Mouse (Mus musculus): Measurements from ENCODE around the gene Dtx3l.
A peak's percentile ranks its signal among the peaks of the same experiment; 100 is the strongest.
"Not testable (repeated sequence)": the region's sequence is repeated elsewhere in the genome, so short reads cannot be mapped to it uniquely, and the experiment has no call there.

The Dtx3l gene

DNA sequence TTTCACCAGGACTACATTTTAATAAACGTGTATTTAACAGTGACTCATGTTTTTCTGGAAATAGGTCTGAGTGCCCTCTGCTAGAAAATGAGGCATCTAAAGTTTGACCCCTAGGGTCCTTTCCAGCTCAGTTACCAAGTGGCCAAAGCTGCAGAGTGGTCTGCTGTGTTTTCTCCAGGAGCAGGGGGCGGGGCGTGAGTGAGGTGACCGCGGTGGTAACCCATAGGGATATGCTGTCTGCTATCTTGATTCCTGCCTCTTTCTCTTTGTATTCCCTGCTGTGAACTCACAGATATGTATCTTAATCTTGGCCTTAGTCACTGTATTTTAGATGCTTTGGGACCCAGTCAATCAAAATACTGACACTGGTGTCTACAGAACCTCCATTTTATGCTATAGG lies 14.6 kb downstream of the Dtx3l start:
- DNase-seq (ENCODE audit: low spot score) = no peak

DNA sequence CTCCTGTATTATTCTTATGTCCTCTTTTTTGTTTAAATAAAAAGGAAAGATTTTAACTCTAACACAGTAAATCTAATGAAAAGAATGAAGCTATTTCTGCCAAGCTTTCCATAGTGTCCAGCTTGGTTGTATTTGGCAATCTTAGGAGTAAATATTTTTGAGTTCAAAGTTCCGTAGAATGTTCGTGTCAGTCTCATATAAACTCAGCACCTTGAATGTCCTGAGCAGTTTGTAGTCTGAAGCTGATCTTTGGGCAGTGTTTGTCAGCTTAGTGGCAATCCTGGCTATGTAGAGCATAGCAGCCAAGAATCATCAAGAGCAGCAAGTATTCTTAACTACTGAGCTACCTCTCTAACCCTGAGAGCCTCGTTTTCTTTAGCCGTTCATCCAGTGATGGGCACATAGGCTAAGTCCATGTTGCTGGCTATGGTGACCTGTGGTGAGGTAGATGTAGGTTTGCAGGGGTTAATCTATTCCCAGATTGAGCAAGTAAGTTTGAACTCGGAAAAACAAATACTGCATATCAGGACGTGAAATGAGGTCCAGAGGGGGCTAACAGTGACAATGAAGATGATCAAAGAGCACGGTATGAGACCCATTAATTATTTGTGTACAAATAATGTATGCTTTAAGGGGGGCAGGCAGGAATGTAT lies 15.3 kb downstream of the Dtx3l start:
- no peak for DNase-seq (ENCODE audit: low spot score)

DNA sequence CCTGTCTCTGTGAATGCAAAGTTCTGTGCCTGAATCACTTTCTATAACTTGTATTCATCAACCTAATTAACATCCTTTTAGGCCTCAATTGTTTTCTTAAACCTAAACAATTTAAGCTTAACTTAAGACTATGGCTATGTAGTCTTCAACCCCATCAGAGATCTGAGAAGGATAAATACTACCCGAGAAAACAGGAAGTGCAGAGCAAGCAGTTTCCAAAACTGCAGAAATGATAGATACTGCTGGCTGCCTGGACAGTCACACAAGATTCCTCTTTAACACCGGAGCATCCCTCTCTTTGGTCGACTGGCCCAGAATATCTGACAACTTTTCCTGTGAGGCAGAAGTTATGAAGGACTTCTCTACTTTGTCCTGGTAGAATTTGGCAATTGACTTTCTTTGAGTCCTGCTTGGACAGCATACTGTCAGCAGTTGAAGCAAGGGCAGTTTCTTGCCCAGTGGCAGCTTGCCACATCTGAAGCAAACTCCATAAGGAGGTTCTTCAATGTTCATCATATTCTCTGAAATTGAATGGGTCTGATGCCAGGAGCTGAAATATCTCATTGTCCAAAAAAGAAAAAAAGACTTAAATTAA lies 16.6 kb downstream of the Dtx3l start:
- DNase-seq (ENCODE audit: low spot score) = no peak

DNA sequence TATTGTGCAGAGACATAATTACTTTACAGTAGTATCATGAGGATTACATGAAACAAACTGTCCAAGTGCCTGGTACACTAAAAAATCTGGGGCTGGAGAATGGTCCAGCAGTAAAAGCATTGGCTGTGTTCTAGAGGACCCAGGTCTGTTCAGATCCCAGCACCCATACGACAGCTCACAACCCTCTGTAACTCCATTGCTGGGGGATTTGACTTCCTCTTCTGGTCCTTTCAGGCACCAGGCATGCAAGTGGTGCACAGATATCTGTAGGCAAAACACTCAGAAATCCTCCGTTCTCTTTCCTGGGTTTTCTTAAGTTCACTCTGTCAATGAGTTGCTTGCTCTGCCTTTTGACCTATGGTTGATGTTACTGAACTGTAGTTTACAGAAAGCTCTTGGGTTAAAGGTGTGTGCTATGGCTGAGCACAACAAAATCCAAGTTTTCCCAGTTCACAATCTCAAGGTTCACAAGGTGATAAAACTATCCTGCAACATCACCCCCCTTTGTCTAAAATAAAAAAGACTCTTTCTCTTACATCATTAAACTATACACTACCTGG lies 17.2 kb downstream of the Dtx3l start:
- no peak for DNase-seq (ENCODE audit: low spot score)

DNA sequence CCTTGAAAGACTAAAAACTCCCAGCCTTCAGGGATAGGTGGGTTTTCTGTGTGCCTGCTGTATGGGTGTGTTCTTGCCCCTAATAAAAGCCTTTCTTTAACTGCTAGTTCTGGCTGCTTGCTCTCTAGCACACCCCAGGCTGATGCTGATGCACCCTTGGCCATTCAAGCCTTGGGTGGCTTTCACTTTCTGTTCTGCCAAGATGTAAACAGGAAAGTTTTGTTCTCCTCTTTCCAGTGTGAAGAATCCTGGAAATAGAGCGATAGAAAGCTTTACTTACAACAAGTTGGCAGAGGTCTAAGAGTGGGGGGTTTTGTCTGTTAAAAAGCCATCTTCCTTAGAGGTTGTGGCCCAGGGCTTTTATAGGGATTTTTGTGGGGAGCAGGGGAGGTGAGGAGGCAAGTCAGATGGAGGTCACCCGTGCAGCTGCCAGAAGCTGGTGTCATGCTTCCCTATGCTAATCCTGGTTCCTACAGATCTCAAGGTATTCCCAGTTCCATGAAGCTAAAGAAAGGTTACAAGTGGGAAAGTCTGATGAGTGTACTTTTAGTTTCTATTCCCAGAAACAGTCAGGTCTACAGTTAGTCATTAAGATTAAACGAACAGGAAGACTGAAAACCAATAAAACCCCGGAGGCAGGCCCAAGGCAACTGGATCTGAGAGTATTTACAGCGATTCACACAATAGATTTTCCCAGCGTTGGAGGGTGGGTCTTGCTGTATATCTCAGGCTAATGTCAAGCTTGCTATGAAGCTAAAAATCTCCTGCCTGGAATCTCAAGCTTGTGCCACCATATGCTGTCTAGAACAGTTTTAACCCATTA lies 20.0 kb downstream of the Dtx3l start:
- DNase-seq (ENCODE audit: low spot score) = peak; percentile 28

DNA sequence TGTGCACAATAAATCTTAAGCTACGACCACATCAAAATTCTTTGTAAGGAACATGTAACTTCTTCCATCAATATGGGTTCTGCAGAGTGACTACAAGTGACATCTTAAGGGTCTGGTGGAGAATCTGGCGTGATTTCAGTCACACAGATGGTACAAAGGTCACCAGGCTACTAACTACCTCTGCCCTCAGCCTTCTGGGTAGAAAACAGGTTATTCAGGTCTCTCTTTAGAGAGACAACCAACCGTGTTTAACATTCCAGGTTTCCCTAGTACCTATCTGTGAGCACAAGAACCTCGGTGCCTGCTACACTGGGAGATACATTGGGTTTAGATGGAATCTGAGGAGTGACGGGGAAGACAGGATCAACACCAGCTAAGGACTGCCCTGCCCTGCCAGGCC lies 24.6 kb downstream of the Dtx3l start:
- DNase-seq (ENCODE audit: low spot score) = no peak

DNA sequence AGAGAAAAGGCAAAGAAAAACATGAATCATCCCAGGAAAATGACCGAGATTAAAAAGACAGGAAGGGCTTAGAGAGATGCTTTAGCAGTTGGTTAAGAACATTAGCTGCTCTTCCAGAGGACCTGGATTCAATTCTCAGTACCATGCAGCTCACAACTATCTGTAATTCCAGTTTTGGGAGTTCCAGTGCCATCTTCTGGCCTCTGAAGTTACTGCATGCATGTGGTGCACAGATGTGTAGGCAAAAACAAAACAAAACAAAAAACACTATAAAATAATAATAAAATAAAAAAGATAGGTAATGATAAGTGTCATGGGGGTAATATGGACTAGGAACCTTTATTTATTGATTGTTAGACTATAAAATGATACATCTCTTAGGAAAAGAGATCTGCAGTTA lies 25.4 kb downstream of the Dtx3l start:
- DNase-seq (ENCODE audit: low spot score) = no peak

DNA sequence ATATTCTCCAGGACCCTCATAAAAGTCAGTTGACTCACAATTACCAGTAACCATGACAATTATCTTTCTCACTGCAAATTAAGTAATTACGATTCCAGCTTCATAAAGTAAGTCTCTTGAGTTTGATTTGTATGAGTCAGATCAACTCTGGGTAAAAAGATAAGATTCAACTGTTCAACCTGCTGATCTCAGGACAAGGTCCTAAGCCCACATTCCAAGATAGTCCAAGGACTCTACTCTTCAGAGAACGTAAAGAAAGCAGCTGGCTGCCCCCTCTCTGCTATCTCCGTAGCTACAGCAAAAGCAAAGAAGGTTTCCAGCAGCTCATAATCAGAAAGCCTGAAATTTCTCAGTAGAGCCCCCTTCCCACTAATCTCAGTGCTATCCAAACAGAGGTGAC lies 27.5 kb downstream of the Dtx3l start:
- DNase-seq (ENCODE audit: low spot score) = no peak

DNA sequence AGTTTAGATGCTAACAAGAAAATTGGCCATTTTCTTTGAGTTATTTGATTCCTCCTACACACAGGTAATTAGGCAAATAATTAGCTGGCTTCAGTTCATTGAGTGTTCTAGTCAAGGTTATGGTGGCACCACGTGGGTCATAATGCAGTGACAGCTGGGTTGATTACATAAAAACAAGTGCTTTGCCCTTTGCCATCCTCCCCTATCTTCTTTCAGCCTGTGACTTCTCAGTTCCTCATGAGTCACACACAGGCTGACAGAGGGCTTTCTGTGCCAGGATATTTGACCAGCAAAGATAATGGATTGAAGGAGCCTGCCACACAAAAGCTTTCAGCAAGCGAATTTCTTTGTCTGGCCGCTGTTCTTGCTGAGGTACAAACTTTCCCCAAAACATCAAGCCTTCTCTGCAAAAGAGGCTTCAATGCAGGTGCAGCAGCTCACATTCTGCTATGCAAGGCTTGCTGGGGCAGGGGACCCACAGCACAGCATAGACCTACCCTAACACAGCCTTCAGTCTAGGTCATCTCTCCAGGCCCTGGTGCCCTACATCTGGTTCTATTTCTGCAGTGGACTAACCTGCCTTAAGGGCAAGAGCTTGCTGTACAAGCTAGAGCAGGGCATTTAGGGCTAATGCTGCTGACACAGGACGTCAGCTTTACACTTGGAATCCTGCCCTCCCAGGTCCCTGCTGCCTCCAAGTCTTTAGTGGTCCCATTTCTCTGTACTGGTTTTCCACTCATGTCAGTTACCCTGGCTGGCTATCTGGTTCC lies 31.3 kb downstream of the Dtx3l start:
- DNase-seq (ENCODE audit: low spot score) = no peak

DNA sequence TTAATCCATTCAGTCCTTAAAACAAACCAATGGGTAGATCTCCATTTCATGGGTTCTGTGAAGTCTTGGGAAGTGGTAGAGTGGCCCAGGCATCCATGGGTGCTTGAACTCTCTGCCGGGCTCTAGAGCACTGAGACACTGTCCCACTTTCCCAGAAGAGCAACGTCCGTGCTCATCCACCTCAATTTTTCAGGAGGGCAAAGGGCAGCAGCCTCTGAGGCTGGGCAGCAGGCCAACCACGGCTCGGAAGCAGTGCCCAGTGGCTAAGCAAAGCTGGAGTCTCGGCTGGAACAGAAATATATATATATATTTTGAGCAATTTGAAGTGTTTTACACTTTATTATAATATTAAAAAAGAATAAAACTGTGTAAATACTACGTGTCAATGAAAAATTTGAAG lies 32.1 kb downstream of the Dtx3l start:
- DNase-seq (ENCODE audit: low spot score) = no peak

DNA sequence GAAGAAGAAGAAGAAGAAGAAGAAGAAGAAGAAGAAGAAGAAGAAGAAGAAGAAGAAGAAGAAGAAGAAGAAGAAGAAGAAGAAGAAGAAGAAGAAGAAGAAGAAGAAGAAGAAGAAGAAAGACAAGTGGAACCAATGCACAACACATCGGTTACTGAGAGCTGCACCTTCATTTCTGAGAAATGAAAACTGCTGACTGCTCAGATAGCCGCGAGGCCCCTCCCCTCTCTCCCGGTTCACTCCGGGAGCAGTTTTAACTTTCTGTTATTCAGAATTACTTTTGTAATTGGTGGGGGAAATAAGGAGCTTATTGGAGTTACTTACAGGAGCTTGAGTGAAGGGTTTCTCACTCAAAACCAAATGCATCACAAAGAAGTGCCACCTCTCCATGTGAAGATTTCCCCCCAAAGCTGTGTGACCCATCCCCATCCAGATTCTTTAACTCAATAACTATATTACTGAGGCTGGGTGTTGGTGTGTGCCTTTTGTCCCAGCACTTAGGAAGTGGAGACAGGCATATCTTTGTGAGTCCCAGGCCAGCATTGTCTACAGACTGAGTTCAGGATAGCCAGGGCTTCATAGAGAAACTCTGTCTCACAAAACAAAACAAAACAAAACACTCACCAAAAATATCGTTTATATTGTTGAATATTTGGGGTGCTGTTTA lies 33.0 kb downstream of the Dtx3l start:
- no peak for DNase-seq (ENCODE audit: low spot score)

DNA sequence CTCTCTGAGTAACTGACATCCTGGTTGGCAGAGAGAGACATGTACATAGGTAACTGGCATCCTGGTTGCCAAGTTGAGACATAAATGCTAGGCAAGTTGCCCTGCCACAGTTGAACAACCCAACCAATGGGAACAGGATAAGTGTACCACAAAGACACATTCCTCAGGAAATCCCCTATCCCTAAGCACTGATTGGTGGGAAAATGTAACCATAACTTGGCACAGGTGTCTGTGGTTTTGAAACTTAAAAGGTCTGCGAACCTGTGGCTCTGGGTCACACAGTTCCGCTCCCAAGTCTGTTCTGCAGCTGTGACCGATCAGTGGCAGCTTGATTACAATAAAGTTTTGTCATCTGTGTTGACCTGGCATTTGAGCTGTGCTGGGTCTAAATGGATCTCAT lies 33.6 kb downstream of the Dtx3l start:
- no peak for DNase-seq (ENCODE audit: low spot score)

DNA sequence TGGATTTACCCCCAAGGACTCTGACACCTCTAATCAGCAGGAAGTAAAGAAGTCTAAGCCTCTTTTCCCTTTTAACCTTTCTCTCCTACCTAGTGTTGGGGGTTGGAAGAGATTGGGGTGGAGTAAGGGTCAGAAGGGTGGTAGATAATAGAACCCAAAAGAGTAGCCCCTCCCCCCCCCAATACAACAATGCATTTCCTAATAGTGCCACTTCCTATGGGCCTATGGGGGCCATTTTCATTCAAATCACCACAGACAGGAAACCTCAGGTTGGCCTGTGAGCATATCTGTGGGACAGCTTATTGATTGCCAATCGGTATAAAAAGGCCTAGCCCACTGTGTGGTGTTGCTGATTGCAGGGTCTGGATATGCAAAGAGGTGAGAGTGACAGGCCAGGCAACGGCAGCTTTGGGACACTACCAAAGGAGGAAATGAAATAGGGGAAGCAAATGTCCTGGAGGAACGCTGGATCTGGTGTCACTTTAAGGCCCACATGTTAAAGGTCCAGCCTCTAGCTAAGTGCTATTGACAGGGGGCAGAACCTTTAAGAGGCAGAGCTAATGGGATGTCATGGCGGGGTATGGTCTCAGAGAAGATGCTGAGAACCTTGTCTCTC lies 34.7 kb downstream of the Dtx3l start:
- DNase-seq (ENCODE audit: low spot score) = no peak

DNA sequence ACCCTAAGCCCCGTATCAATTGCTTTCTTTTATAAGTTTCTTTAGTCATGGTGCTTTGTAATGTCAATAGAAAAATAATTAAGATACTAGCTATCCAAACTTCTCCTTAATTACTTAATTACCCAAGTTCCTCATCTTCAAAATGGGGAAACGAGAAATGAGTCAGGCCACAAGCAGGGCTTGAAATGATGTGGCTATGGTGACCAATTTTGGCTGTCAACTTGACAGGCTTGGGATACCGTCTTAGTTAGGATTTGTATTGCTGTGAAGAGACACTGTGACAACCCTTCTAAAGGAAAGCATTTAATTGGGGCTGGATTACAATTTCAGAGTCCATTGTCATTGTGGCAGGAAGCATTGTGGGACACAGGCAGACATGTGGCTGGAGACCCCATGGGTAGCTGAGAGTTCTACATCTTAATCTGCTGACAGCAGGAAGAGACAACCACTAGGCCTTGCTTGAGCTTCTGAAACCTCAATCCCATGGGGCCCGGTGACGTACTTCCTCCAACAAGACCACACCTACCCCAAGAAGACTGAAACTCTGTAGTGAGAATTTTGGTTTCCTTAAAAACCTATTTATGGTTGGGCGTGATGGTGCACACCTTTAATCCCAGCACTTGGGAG lies 35.8 kb downstream of the Dtx3l start:
- no peak for DNase-seq (ENCODE audit: low spot score)

DNA sequence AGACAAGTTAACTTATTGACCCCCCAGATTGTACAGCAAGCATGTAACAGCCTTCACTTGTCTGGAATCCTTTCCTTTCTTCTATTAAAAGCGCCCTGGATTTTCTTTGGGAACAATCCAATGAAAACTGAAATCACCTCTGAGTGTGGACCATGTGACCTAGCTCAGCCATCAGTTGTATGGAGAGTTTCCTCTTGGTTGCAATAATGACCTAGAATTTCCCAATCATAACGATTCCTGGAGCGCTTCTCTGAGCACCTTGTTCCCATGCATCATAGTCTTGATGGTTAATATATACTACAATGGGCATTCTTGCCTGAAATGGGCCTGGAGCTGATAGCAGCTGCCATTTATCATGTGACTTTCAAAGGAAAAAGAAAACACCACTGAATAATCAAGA lies 38.4 kb downstream of the Dtx3l start:
- no peak for DNase-seq (ENCODE audit: low spot score)

DNA sequence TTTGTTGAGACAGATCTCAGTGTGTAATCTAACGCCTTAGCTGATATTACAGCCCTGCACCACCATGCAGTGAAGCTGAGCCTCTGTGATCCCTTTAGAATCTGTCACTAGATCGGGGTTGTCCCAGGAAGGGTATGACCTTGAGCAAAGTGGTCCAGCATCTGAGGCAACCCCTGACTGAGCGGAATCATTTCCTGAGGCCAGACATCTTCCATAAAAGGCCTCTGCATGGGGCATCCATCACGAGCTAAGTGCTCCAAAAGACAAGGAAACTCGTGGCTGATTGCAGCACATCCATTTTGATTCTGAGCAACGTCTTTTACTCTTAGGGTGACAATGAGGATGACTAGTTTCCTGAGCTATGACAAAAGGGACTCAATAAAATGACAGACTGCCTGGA lies 44.0 kb downstream of the Dtx3l start:
- no peak for DNase-seq (ENCODE audit: low spot score)

DNA sequence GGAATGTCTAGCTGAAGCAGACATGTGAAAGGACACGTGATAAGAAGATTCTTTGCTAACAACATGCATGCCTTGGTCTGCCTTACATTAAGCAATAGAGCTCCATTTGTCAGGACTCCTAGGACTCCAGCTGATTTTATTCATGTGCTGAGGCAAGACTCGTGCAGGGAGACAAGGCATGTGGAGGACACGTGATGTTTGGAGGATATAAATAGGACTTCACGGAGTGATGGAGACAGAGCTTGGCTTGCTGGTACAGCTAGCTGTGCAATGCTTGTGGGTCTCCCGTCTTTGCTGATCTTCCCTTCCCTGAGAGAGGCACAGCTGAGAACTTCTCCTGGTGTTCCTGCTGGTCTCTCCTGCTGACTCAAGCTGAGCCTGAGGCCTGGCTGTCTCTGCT lies 47.3 kb downstream of the Dtx3l start:
- DNase-seq (ENCODE audit: low spot score) = not testable (repeated sequence)

DNA sequence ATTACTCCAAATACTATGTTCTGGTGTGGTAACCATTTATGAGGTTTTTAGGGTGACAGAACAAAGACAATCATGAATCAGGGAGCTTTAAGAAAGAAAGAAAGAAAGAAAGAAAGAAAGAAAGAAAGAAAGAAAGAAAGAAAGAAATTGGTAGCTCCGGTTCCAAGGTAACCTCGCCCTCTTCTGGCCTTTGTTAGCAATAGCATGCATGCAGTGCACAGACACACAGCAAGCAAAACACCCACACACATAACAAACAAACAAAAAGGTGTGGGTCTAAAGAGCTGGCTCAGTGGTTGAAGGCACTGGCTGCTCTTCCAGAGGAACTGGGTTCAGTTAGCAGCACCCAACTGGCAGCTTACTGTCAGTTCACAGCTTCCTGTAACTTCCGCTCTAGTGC lies 48.3 kb downstream of the Dtx3l start:
- no peak for DNase-seq (ENCODE audit: low spot score)

DNA sequence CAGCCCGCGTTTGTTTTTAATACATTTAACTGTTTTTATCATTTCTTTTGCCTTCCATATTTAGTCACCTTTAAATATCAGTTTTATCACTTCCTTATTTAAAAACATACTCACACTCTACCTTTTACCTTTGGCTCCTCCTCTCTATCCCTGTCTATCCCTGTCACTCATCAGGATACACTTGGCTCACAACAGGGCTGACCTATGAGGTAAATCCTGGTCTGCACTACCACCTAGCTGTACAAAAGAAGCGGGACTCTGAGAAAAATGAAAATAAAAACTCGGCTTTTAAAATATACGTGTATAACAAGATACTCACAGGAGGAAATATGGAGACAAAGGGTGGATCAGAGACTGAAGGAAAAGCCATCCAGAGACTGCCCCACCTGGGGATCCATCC lies 50.0 kb downstream of the Dtx3l start:
- no peak for DNase-seq (ENCODE audit: low spot score)

DNA sequence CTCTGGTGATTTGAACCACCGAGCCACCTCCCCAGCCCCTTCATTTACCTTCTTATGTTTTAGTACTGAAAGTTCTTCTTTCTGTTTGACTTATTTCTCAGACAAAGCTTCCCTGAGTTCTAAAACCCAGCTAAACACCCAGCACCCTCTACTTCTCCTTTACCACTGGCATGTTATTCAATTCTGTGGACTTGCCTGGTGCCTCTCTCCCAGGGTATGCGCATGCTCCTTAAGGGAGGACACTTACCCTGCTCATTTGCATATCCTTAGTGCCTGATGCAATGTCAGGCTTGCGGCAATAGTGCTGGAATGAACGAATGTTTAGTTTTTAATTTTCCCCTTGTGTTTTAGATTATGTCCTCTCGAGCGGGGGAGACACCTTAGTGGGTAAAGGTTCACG lies 50.8 kb downstream of the Dtx3l start:
- no peak for DNase-seq (ENCODE audit: low spot score)

Measured in lung, postnatal 25 days (tissue).